Mouse (Mus musculus): ENCODE data around the gene Rmi1. TPM values are rescaled to one million over a fixed set of nuclear protein-coding genes. Genes with fewer than 3 reads are reported as not detected.
"Not testable (repeated sequence)": the region's sequence is repeated elsewhere in the genome, so short reads cannot be mapped to it uniquely, and the experiment has no call there.

The Rmi1 gene
- polyA plus RNA-seq, 1 experiment from 2014 or later: 11.1 TPM

- Histone ChIP-seq H3K9ac (ENCODE audit: low read length) (no peak overlapping the region), H3K27me3 (ENCODE audit: control insufficient read depth, insufficient read depth, low read length) (no peaks in the 10 kb centered on the region), H3K36me3 (ENCODE audit: control insufficient read depth, insufficient read depth, low read length) (peaks cover 20% of the 10 kb centered on the region), H3K9me3 (ENCODE audit: control insufficient read depth, low read length) (no peaks in the 10 kb centered on the region), H3K4me2 (replicated peaks; ENCODE audit: low read depth) (no peak overlapping the region), H3K4me3 (ENCODE audit: low read depth, low read length) (no peak overlapping the region), H3K4me1 (replicated peaks; ENCODE audit: control insufficient read depth, insufficient read depth) (no peaks in the 10 kb centered on the region), H3K27ac (replicated peaks) (no peak overlapping the region)
- 84% methylated on average over 13 of the region's 13 CpGs for WGBS
- TF ChIP-seq EP300 (optimal IDR thresholded peaks at IDR 0.05) (no peak), CTCF (IDR thresholded peaks at IDR 0.05; ENCODE audit: low read depth) (no peak)
- ATAC-seq (ENCODE audit: low FRiP score, low TSS enrichment) (no peak), DNase-seq (ENCODE audit: low spot score) (no peak)
Measured at GRCm38 (mm10) chr13:58397651-58398050, 4.4 kb upstream of the Rmi1 start.

GRCm38 (mm10) chr13:58400576-58400975, 1.5 kb upstream of the Rmi1 start:
- Histone ChIP-seq H3K4me3 (ENCODE audit: low read depth, low read length) (peak overlapping the region; percentile 100), H3K9ac (ENCODE audit: low read length) (peak overlapping the region; percentile 99), H3K36me3 (ENCODE audit: control insufficient read depth, insufficient read depth, low read length) (peaks cover 11% of the 10 kb centered on the region), H3K4me1 (replicated peaks; ENCODE audit: control insufficient read depth, insufficient read depth) (no peaks in the 10 kb centered on the region), H3K9me3 (ENCODE audit: control insufficient read depth, low read length) (no peaks in the 10 kb centered on the region), H3K27ac (replicated peaks) (no peak overlapping the region), H3K4me2 (replicated peaks; ENCODE audit: low read depth) (peak overlapping the region; percentile 44), H3K27me3 (ENCODE audit: control insufficient read depth, insufficient read depth, low read length) (no peaks in the 10 kb centered on the region)
- ATAC-seq (ENCODE audit: low FRiP score, low TSS enrichment): no peak
- no peak for TF ChIP-seq EP300 (optimal IDR thresholded peaks at IDR 0.05)
- no peak for TF ChIP-seq CTCF (IDR thresholded peaks at IDR 0.05; ENCODE audit: low read depth)
- no peak for DNase-seq (ENCODE audit: low spot score)
- under 1% methylated on average over 11 of the region's 11 CpGs for WGBS

- peak overlapping the region; percentile 99 for H3K27ac ChIP-seq (replicated peaks)
- H3K9ac ChIP-seq (ENCODE audit: low read length): peak overlapping the region; percentile 99
- H3K36me3 ChIP-seq (ENCODE audit: control insufficient read depth, insufficient read depth, low read length): peaks cover 6% of the 10 kb centered on the region; the same call in 1 of the 2 replicates
- WGBS: under 1% methylated on average over 73 of the region's 100 CpGs
- ATAC-seq (ENCODE audit: low FRiP score, low TSS enrichment): peak; percentile 64
- peak overlapping the region; percentile 44 for H3K4me2 ChIP-seq (replicated peaks; ENCODE audit: low read depth)
- TF ChIP-seq CTCF (IDR thresholded peaks at IDR 0.05; ENCODE audit: low read depth) (peak; percentile 49), EP300 (optimal IDR thresholded peaks at IDR 0.05) (no peak)
- H3K4me3 ChIP-seq (ENCODE audit: low read depth, low read length): peak overlapping the region; percentile 100
- no peaks in the 10 kb centered on the region for H3K4me1 ChIP-seq (replicated peaks; ENCODE audit: control insufficient read depth, insufficient read depth)
- peak; percentile 88 for DNase-seq (ENCODE audit: low spot score)
- H3K9me3 ChIP-seq (ENCODE audit: control insufficient read depth, low read length): no peaks in the 10 kb centered on the region
- no peaks in the 10 kb centered on the region for H3K27me3 ChIP-seq (ENCODE audit: control insufficient read depth, insufficient read depth, low read length)
Measured at GRCm38 (mm10) chr13:58401135-58402002, 679 bp upstream of the Rmi1 start.

- ATAC-seq (ENCODE audit: low FRiP score, low TSS enrichment) (peak; percentile 76), DNase-seq (ENCODE audit: low spot score) (no peak)
- Histone ChIP-seq H3K4me1 (replicated peaks; ENCODE audit: control insufficient read depth, insufficient read depth) (no peaks in the 10 kb centered on the region), H3K9me3 (ENCODE audit: control insufficient read depth, low read length) (no peaks in the 10 kb centered on the region), H3K27me3 (ENCODE audit: control insufficient read depth, insufficient read depth, low read length) (no peaks in the 10 kb centered on the region), H3K36me3 (ENCODE audit: control insufficient read depth, insufficient read depth, low read length) (peaks cover 2% of the 10 kb centered on the region; the same call in 1 of the 2 replicates), H3K27ac (replicated peaks) (peak overlapping the region; percentile 99), H3K4me3 (ENCODE audit: low read depth, low read length) (peak overlapping the region; percentile 100), H3K4me2 (replicated peaks; ENCODE audit: low read depth) (peak overlapping the region; percentile 60), H3K9ac (ENCODE audit: low read length) (peak overlapping the region; percentile 99)
- under 1% methylated on average over 26 of the region's 48 CpGs for WGBS
- no peak for TF ChIP-seq EP300 (optimal IDR thresholded peaks at IDR 0.05)
- TF ChIP-seq CTCF (IDR thresholded peaks at IDR 0.05; ENCODE audit: low read depth): peak; percentile 22; the same call in 1 of the 2 replicates
Measured at GRCm38 (mm10) chr13:58402744-58403110, 679 bp downstream of the Rmi1 start.

GRCm38 (mm10) chr13:58403243-58403642, 1.2 kb downstream of the Rmi1 start, which contains the start of gene Hnrnpk:
Gene Hnrnpk, minus strand, starts transcription at chr13:58403343.
- peak within 1 kb of the TSS; percentile 60 for H3K4me2 ChIP-seq (replicated peaks; ENCODE audit: low read depth)
- not testable (repeated sequence) for DNase-seq (ENCODE audit: low spot score); H3K9me3 ChIP-seq (ENCODE audit: control insufficient read depth, low read length); H3K27me3 ChIP-seq (ENCODE audit: control insufficient read depth, insufficient read depth, low read length); H3K4me1 ChIP-seq (replicated peaks; ENCODE audit: control insufficient read depth, insufficient read depth); ATAC-seq (ENCODE audit: low FRiP score, low TSS enrichment); H3K36me3 ChIP-seq (ENCODE audit: control insufficient read depth, insufficient read depth, low read length)
- 9% methylated on average over 16 of the region's 17 CpGs for WGBS
- peak within 1 kb of the TSS; percentile 99 for H3K9ac ChIP-seq (ENCODE audit: low read length)
- H3K4me3 ChIP-seq (ENCODE audit: low read depth, low read length): peak within 1 kb of the TSS; percentile 100
- H3K27ac ChIP-seq (replicated peaks): peak within 1 kb of the TSS; percentile 99

GRCm38 (mm10) chr13:58411073-58411472, 9.0 kb downstream of the Rmi1 start:
- H3K9ac ChIP-seq (ENCODE audit: low read length): no peak overlapping the region
- H3K9me3 ChIP-seq (ENCODE audit: control insufficient read depth, low read length): no peaks in the 10 kb centered on the region
- H3K36me3 ChIP-seq (ENCODE audit: control insufficient read depth, insufficient read depth, low read length): no peaks in the 10 kb centered on the region
- no peak overlapping the region for H3K4me3 ChIP-seq (ENCODE audit: low read depth, low read length)
- no peaks in the 10 kb centered on the region for H3K4me1 ChIP-seq (replicated peaks; ENCODE audit: control insufficient read depth, insufficient read depth)
- no peak overlapping the region for H3K4me2 ChIP-seq (replicated peaks; ENCODE audit: low read depth)
- H3K27ac ChIP-seq (replicated peaks): no peak overlapping the region
- no peaks in the 10 kb centered on the region for H3K27me3 ChIP-seq (ENCODE audit: control insufficient read depth, insufficient read depth, low read length)
- TF ChIP-seq CTCF (IDR thresholded peaks at IDR 0.05; ENCODE audit: low read depth) (no peak), EP300 (optimal IDR thresholded peaks at IDR 0.05) (no peak)
- 91% methylated on average over 4 of the region's 4 CpGs for WGBS
- DNase-seq (ENCODE audit: low spot score): no peak
- no peak for ATAC-seq (ENCODE audit: low FRiP score, low TSS enrichment)

Data from stomach, postnatal 0 days (tissue).